Mouse (Mus musculus) gastrocnemius, postnatal 36 days (tissue): ENCODE data around the gene Gm21970. TPM values are rescaled to one million over a fixed set of nuclear protein-coding genes. Genes with fewer than 3 reads are reported as not detected.

Experiments used
- DNase-seq, 2 experiments: peaks; one replicate each; pipeline ENCODE4 v3.0.0; 2022
- intact Hi-C: fragments of 180-260 bp; cut with DNase I; formaldehyde crosslinking; loops from one replicate; pipeline ENCODE4 v1.15.1; 2025
- total RNA-seq, 2 experiments: library from RNA; stranded (reverse); gene quantifications; 2 replicates each; pipeline ENCODE4 v1.2.3; 2021

The Gm21970 gene
- total RNA-seq, 2 experiments from 2014 or later, result not detected

- DNase-seq, result no peak
- intact Hi-C loops, result no loop called here
These were observed 66.8 kb downstream of the Gm21970 start for GRCm38 (mm10) chr16:91458301-91458746.

GRCm38 (mm10) chr16:91458976-91459375 lies 67.5 kb downstream of the Gm21970 start:
- DNase-seq, result no peak
- intact Hi-C loops, result no loop called here

- no peak for DNase-seq
- intact Hi-C loops, result no loop called here
These were observed 67.9 kb downstream of the Gm21970 start for GRCm38 (mm10) chr16:91459396-91459795.

GRCm38 (mm10) chr16:91459841-91460370 lies 68.4 kb downstream of the Gm21970 start:
- intact Hi-C loops, result loop anchor here (5.0 kb wide), 1 partner anchor 103 kb away; no protein-coding TSS in a partner anchor
- no peak for DNase-seq

- intact Hi-C loops, result loop anchor here (5.0 kb wide), 1 partner anchor 104 kb away; no protein-coding TSS in a partner anchor
- no peak for DNase-seq
These were observed 69.6 kb downstream of the Gm21970 start for GRCm38 (mm10) chr16:91461066-91461638.

- intact Hi-C loops, result loop anchor here (5.0 kb wide), 1 partner anchor 104 kb away; no protein-coding TSS in a partner anchor
- no peak for DNase-seq
These were observed 70.3 kb downstream of the Gm21970 start for GRCm38 (mm10) chr16:91461773-91462181.

- intact Hi-C loops, result loop anchor here (5.0 kb wide), 1 partner anchor 105 kb away; no protein-coding TSS in a partner anchor
- no peak for DNase-seq
These were observed 71.1 kb downstream of the Gm21970 start for GRCm38 (mm10) chr16:91462644-91463043.

- no peak for DNase-seq
- intact Hi-C loops, result loop anchor here (5.0 kb wide), 1 partner anchor 106 kb away; no protein-coding TSS in a partner anchor
These were observed 71.9 kb downstream of the Gm21970 start for GRCm38 (mm10) chr16:91463400-91463799.

GRCm38 (mm10) chr16:91463836-91464400 lies 72.4 kb downstream of the Gm21970 start:
- intact Hi-C loops, result loop anchor here (5.0 kb wide), 1 partner anchor 107 kb away; no protein-coding TSS in a partner anchor
- DNase-seq, result no peak

- DNase-seq, result peak; percentile 74 to 89
- intact Hi-C loops, result loop anchor here (5.0 kb wide), 1 partner anchor 108 kb away; no protein-coding TSS in a partner anchor
These were observed 73.3 kb downstream of the Gm21970 start for GRCm38 (mm10) chr16:91464594-91465504.

GRCm38 (mm10) chr16:91465505-91466240 lies 74.2 kb downstream of the Gm21970 start:
- intact Hi-C loops, result no loop called here
- no peak for DNase-seq

GRCm38 (mm10) chr16:91466566-91466965 lies 75.0 kb downstream of the Gm21970 start:
- intact Hi-C loops, result no loop called here
- no peak for DNase-seq

Other genes with a start within 250 kb of the Gm21970 start
- not detected for gene Olig2, start 166.3 kb upstream of the Gm21970 start, total RNA-seq
- not detected for gene Olig1, start 121.9 kb upstream of the Gm21970 start, total RNA-seq
- gene Ifnar2, start 18.9 kb upstream of the Gm21970 start, total RNA-seq, result 1 to 10 TPM; 7.1 to 7.3 TPM
- 1 to 10 TPM; 6.6 to 6.7 TPM for gene Il10rb, start 14.4 kb downstream of the Gm21970 start, total RNA-seq
- 10 to 100 TPM in 1 of 2 experiments, 1 to 10 TPM in 1; 9.6 to 11.3 TPM for gene Ifnar1, start 93.5 kb downstream of the Gm21970 start, total RNA-seq
- 10 to 100 TPM; 58.2 to 63.2 TPM for gene Ifngr2, start 155.4 kb downstream of the Gm21970 start, total RNA-seq
- gene Tmem50b, start 206.1 kb downstream of the Gm21970 start, total RNA-seq, result 10 to 100 TPM; 13.7 to 16.4 TPM
- 10 to 100 TPM; 12.7 to 15.6 TPM for gene Dnajc28, start 227.3 kb downstream of the Gm21970 start, total RNA-seq